ENCODE assay signal across 25 mouse cellular contexts in the genomic region with DNA sequence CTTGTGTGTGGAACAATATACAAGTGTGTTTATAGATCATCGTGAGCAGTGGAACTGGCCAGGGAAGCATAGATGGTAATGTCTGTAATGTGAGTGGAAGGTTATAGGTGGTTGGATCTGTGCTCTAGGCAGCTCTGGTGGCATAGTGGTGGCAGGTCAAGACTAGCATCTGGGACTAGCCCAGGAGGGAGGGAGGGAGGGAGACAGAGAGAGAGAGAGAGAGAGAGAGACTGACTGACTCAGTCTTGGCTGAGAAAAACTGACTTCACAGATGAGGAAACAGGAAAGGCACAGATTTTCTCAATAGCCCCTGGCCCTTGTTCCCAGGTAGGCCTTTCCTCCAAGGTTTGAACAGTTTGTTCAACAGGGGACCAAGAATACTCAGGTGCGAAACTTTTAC. TPM values are rescaled to one million over a fixed set of nuclear protein-coding genes. Genes with fewer than 3 reads are reported as not detected.
DNase-seq lines count a peak whose midpoint lies in the region; ATAC-seq and TF ChIP-seq lines count a peak whose summit lies in the region.
"Had no signal": no experiment of that assay in that cellular context is flagged by ENCODE, and none has a peak within 500 bp of the region (broad histone marks: within the 10 kb centered on the region; RNA-seq: fewer than 3 reads in every experiment).

No protein-coding gene starts in this region.

- intact Hi-C loops in heart, postnatal 10 days (cut with DNase I): no loop called here

- H3K4me3 ChIP-seq in heart, embryonic 10.5 days: no peak overlapping the region
- no peak overlapping the region for H3K4me3 ChIP-seq in lung, postnatal 0 days (ENCODE audit: low read depth, low read length)
- no peak overlapping the region for H3K4me3 ChIP-seq in stomach, embryonic 16.5 days (replicated peaks; ENCODE audit: low read length)
- H3K4me3 ChIP-seq: embryonic facial prominence, embryonic 12.5 days; embryonic facial prominence, embryonic 15.5 days; forebrain, embryonic 12.5 days; forebrain, embryonic 15.5 days; heart, embryonic 12.5 days; heart, embryonic 15.5 days; hindbrain, embryonic 15.5 days had no signal

- TF ChIP-seq CTCF in lung, postnatal 0 days (IDR thresholded peaks at IDR 0.05): no peak

- no peak overlapping the region for H3K4me2 ChIP-seq in lung, postnatal 0 days (replicated peaks; ENCODE audit: low read depth, low read length)
- no peak overlapping the region for H3K4me2 ChIP-seq in stomach, embryonic 16.5 days (ENCODE audit: low read depth, low read length)
- H3K4me2 ChIP-seq: embryonic facial prominence, embryonic 12.5 days; embryonic facial prominence, embryonic 15.5 days; forebrain, embryonic 12.5 days; forebrain, embryonic 15.5 days; heart, embryonic 12.5 days; heart, embryonic 15.5 days; hindbrain, embryonic 15.5 days had no signal

- no peaks in the 10 kb centered on the region for H3K27me3 ChIP-seq in heart, embryonic 10.5 days (ENCODE audit: insufficient read depth, poor library complexity, severe bottlenecking)
- no peaks in the 10 kb centered on the region for H3K27me3 ChIP-seq in lung, postnatal 0 days (replicated peaks; ENCODE audit: insufficient read depth, low read length)
- H3K27me3 ChIP-seq in stomach, embryonic 16.5 days (ENCODE audit: control insufficient read depth, insufficient read depth, low read length): no peaks in the 10 kb centered on the region
- H3K27me3 ChIP-seq: embryonic facial prominence, embryonic 12.5 days; embryonic facial prominence, embryonic 15.5 days; forebrain, embryonic 12.5 days; forebrain, embryonic 15.5 days; heart, embryonic 12.5 days; heart, embryonic 15.5 days; hindbrain, embryonic 15.5 days had no signal

- 93% methylated on average over 2 of the region's 2 CpGs for WGBS in heart, embryonic 10.5 days
- WGBS in lung, postnatal 0 days: 72% methylated on average over 2 of the region's 2 CpGs
- 66% methylated on average over 2 of the region's 2 CpGs for WGBS in stomach, embryonic 16.5 days

- no peak for ATAC-seq in lung, postnatal 0 days
- ATAC-seq in stomach, embryonic 16.5 days (ENCODE audit: insufficient read depth, low FRiP score): no peak
- ATAC-seq: activated CD4-positive, CD25-positive, alpha-beta regulatory T cell, adult 4 months; CD4-positive, CD25-positive, alpha-beta regulatory T cell, adult 4 months; forebrain, embryonic 15.5 days had no signal

- no peak for TF ChIP-seq EP300 in lung, postnatal 0 days (IDR thresholded peaks at IDR 0.05)

- 0 out of 2 replicates have a peak, but pooled peaks cover 3% of the 10 kb centered on the region for H3K9me3 ChIP-seq in heart, embryonic 10.5 days
- H3K9me3 ChIP-seq in lung, postnatal 0 days (ENCODE audit: low read length): no peaks in the 10 kb centered on the region
- no peaks in the 10 kb centered on the region for H3K9me3 ChIP-seq in stomach, embryonic 16.5 days (replicated peaks; ENCODE audit: control insufficient read depth, low read length)
- H3K9me3 ChIP-seq: embryonic facial prominence, embryonic 12.5 days; embryonic facial prominence, embryonic 15.5 days; forebrain, embryonic 12.5 days; forebrain, embryonic 15.5 days; heart, embryonic 15.5 days; hindbrain, embryonic 15.5 days had no signal

- H3K4me1 ChIP-seq in heart, embryonic 10.5 days: peaks cover 39% of the 10 kb centered on the region
- peaks cover 39% of the 10 kb centered on the region; the same call in 1 of the 2 replicates for H3K4me1 ChIP-seq in lung, postnatal 0 days (ENCODE audit: insufficient read depth, low read depth, low read length)
- peaks cover 56% of the 10 kb centered on the region for H3K4me1 ChIP-seq in stomach, embryonic 16.5 days (ENCODE audit: control insufficient read depth, insufficient read depth, low read length)
- H3K4me1 ChIP-seq: forebrain, embryonic 12.5 days; forebrain, embryonic 15.5 days; hindbrain, embryonic 15.5 days had no signal

- no peak overlapping the region for H3K9ac ChIP-seq in lung, postnatal 0 days (replicated peaks; ENCODE audit: low read depth)
- H3K9ac ChIP-seq in stomach, embryonic 16.5 days (ENCODE audit: low read length): no peak overlapping the region
- H3K9ac ChIP-seq: embryonic facial prominence, embryonic 12.5 days; embryonic facial prominence, embryonic 15.5 days; forebrain, embryonic 12.5 days; forebrain, embryonic 15.5 days; heart, embryonic 12.5 days; heart, embryonic 15.5 days; hindbrain, embryonic 15.5 days had no signal

- DNase-seq in heart, embryonic 10.5 days (ENCODE audit: low spot score): peak; percentile 55
- no peak for DNase-seq in heart, postnatal 10 days
- no peak for DNase-seq in lung, postnatal 0 days (ENCODE audit: low spot score)
- DNase-seq in lung, postnatal 36 days: no peak
- no peak for DNase-seq in right cerebral cortex, postnatal 4 days
- DNase-seq: adrenal gland, adult 8-10 months; adrenal gland, postnatal 25 days; cerebellum, adult 11-12 months; cerebellum, adult 8-10 months; gastrocnemius, postnatal 10 days; gastrocnemius, postnatal 36 days; heart, adult 11 months; heart, postnatal 14 days; heart, postnatal 4 days had no signal

- H3K27ac ChIP-seq in heart, embryonic 10.5 days: no peak overlapping the region
- H3K27ac ChIP-seq in lung, postnatal 0 days (ENCODE audit: low read length): 0 out of 2 replicates have a peak overlapping the region, but pooled peaks have one; percentile 26
- H3K27ac ChIP-seq in stomach, embryonic 16.5 days (ENCODE audit: low read length): peak overlapping the region; percentile 9; the same call in 1 of the 2 replicates
- H3K27ac ChIP-seq: embryonic facial prominence, embryonic 12.5 days; embryonic facial prominence, embryonic 15.5 days; forebrain, embryonic 12.5 days; forebrain, embryonic 15.5 days; heart, embryonic 15.5 days; hindbrain, embryonic 15.5 days had no signal

- H3K36me3 ChIP-seq in heart, embryonic 10.5 days: peaks cover 29% of the 10 kb centered on the region
- H3K36me3 ChIP-seq in lung, postnatal 0 days (ENCODE audit: insufficient read depth, low read length): no peaks in the 10 kb centered on the region
- H3K36me3 ChIP-seq in stomach, embryonic 16.5 days (ENCODE audit: control insufficient read depth, insufficient read depth, low read length): peaks cover 6% of the 10 kb centered on the region
- H3K36me3 ChIP-seq: forebrain, embryonic 12.5 days; forebrain, embryonic 15.5 days; hindbrain, embryonic 15.5 days had no signal

RNA-seq across cellular contexts. Expression of gene Lpp, which starts 7.5 kb away (rescaled TPM):
- polyA plus RNA-seq in heart, embryonic 10.5 days (2016; fragmentation: Nextera tagmentation; extraction: Ambion mirVana): 65.1 and 67.2 TPM in 2 replicates
- 10 to 100 TPM; 58.8 TPM for total RNA-seq in heart, postnatal 10 days (2021)
- 36.8 and 42.7 TPM in 2 replicates for polyA plus RNA-seq in lung, postnatal 0 days (2015; fragmentation: Nextera tagmentation; extraction: Ambion mirVana)
- polyA plus RNA-seq in stomach, embryonic 16.5 days (2015; fragmentation: Nextera tagmentation; extraction: Ambion mirVana): 79.4 and 89.8 TPM in 2 replicates
- total RNA-seq: MEL had no signal
